Mouse (Mus musculus) activated CD4-positive, CD25-positive, alpha-beta regulatory T cell, adult 4 months (primary cell): ENCODE results near the gene Tnrc6c. TPM values are rescaled to one million over a fixed set of nuclear protein-coding genes. Genes with fewer than 3 reads are reported as not detected.

Experiments used
- ATAC-seq: one replicate; pipeline ENCODE4 v1.8.0; 2017
- polyA plus RNA-seq, 2 experiments: library from polyadenylated mRNA; unstranded; fragments of 100-300 nt; shearing (Covaris generic); gene quantifications; one replicate each; pipeline ENCODE4 v1.2.1; 2017

The Tnrc6c gene
- polyA plus RNA-seq, 2 experiments from 2014 or later, result 14.3 to 16.8 TPM

GRCm38 (mm10) chr11:117638809-117639208 lies 15.3 kb upstream of the Tnrc6c start:
- no peak for ATAC-seq

GRCm38 (mm10) chr11:117639331-117639970 lies 14.6 kb upstream of the Tnrc6c start:
- peak; percentile 76 for ATAC-seq

GRCm38 (mm10) chr11:117642181-117642580 lies 11.9 kb upstream of the Tnrc6c start:
- ATAC-seq, result no peak

GRCm38 (mm10) chr11:117643240-117643639 lies 10.8 kb upstream of the Tnrc6c start:
- no peak for ATAC-seq

GRCm38 (mm10) chr11:117646786-117647185 lies 7.3 kb upstream of the Tnrc6c start:
- no peak for ATAC-seq

GRCm38 (mm10) chr11:117648005-117648404 lies 6.1 kb upstream of the Tnrc6c start:
- no peak for ATAC-seq

GRCm38 (mm10) chr11:117650721-117651644 lies 3.1 kb upstream of the Tnrc6c start:
- no peak for ATAC-seq

GRCm38 (mm10) chr11:117652907-117653306 lies 1.2 kb upstream of the Tnrc6c start:
- no peak for ATAC-seq

- ATAC-seq, result peak; percentile 89
These were observed 363 bp downstream of the Tnrc6c start for GRCm38 (mm10) chr11:117654380-117654924.

- ATAC-seq, result no peak
These were observed 824 bp downstream of the Tnrc6c start for GRCm38 (mm10) chr11:117654934-117655291.

- no peak for ATAC-seq
These were observed 1.4 kb downstream of the Tnrc6c start for GRCm38 (mm10) chr11:117655292-117656076.

- no peak for ATAC-seq
These were observed 1.9 kb downstream of the Tnrc6c start for GRCm38 (mm10) chr11:117656077-117656401.

- no peak for ATAC-seq
These were observed 4.9 kb downstream of the Tnrc6c start for GRCm38 (mm10) chr11:117658974-117659373.

GRCm38 (mm10) chr11:117663036-117663809 lies 9.1 kb downstream of the Tnrc6c start:
- no peak for ATAC-seq

- no peak for ATAC-seq
These were observed 9.7 kb downstream of the Tnrc6c start for GRCm38 (mm10) chr11:117663810-117664139.

- ATAC-seq, result no peak
These were observed 11.1 kb downstream of the Tnrc6c start for GRCm38 (mm10) chr11:117665189-117665588.

GRCm38 (mm10) chr11:117666563-117666962 lies 12.5 kb downstream of the Tnrc6c start:
- ATAC-seq, result peak; percentile 52

GRCm38 (mm10) chr11:117667152-117667551 lies 13.1 kb downstream of the Tnrc6c start:
- no peak for ATAC-seq

GRCm38 (mm10) chr11:117667825-117668224 lies 13.7 kb downstream of the Tnrc6c start:
- no peak for ATAC-seq

- no peak for ATAC-seq
These were observed 17.5 kb downstream of the Tnrc6c start for GRCm38 (mm10) chr11:117671626-117672025.

GRCm38 (mm10) chr11:117674531-117674930 lies 20.4 kb downstream of the Tnrc6c start:
- ATAC-seq, result no peak

- no peak for ATAC-seq
These were observed 22.6 kb downstream of the Tnrc6c start for GRCm38 (mm10) chr11:117676649-117677048.
